Mouse (Mus musculus): ENCODE data around the gene Fam126a.

GRCm38 (mm10) chr5:23921316-23921715 is 109.2 kb downstream of the Fam126a start:
- TF ChIP-seq POLR2A (IDR thresholded peaks at IDR 0.05; ENCODE audit: control insufficient read depth, low read depth, low read length) (no peak), CTCF (IDR thresholded peaks at IDR 0.05; ENCODE audit: control insufficient read depth, insufficient read depth, insufficient replicate concordance, low read depth, low read length) (no peak)

All from testis, adult 2 months (tissue).